Mouse (Mus musculus) right cerebral cortex, postnatal 10 days (tissue): ENCODE measurements around the gene Grid2ip.

ENCODE experiments used
- DNase-seq, 2 experiments: peaks; one replicate each; pipeline ENCODE4 v3.0.0; 2021; ENCODE audit warnings: low spot score in 2 of 2

Grid2ip gene

GRCm38 (mm10) chr5:143356686-143357388 is at the start of gene Grid2ip:
Grid2ip (plus strand) TSS chr5:143357338.
- no peak for DNase-seq

- DNase-seq = no peak
Measured at GRCm38 (mm10) chr5:143308825-143309224, 48.3 kb upstream of the Grid2ip start.

GRCm38 (mm10) chr5:143309916-143310315 is 47.2 kb upstream of the Grid2ip start:
- DNase-seq = no peak

GRCm38 (mm10) chr5:143311886-143312285 is 45.3 kb upstream of the Grid2ip start:
- peak; percentile 69 to 79 for DNase-seq

GRCm38 (mm10) chr5:143314183-143314729 is 42.9 kb upstream of the Grid2ip start:
- DNase-seq = no peak

GRCm38 (mm10) chr5:143314730-143315513 is 42.2 kb upstream of the Grid2ip start, which contains the start of gene E130309D02Rik:
E130309D02Rik (minus strand) TSS chr5:143315360.
- DNase-seq = peak; percentile 88 to 91

- no peak for DNase-seq
Measured at GRCm38 (mm10) chr5:143315514-143315888, 41.6 kb upstream of the Grid2ip start.

- no peak for DNase-seq
Measured at GRCm38 (mm10) chr5:143316605-143317287, 40.4 kb upstream of the Grid2ip start.

- DNase-seq = no peak
Measured at GRCm38 (mm10) chr5:143317288-143317610, 39.9 kb upstream of the Grid2ip start.

GRCm38 (mm10) chr5:143328690-143329495 is 28.2 kb upstream of the Grid2ip start, which contains the start of gene Zdhhc4:
Zdhhc4 (minus strand) TSS chr5:143329256.
- peak; percentile 93 to 95 for DNase-seq

- peak; percentile 88 to 91 for DNase-seq
Measured at GRCm38 (mm10) chr5:143333872-143334271, 23.3 kb upstream of the Grid2ip start.

GRCm38 (mm10) chr5:143334418-143335088 is 22.6 kb upstream of the Grid2ip start:
- DNase-seq = no peak

GRCm38 (mm10) chr5:143335089-143335460 is 22.1 kb upstream of the Grid2ip start:
- DNase-seq = no peak

GRCm38 (mm10) chr5:143336559-143336958 is 20.6 kb upstream of the Grid2ip start:
- DNase-seq = no peak

- no peak for DNase-seq
Measured at GRCm38 (mm10) chr5:143339603-143340002, 17.5 kb upstream of the Grid2ip start.

- no peak for DNase-seq
Measured at GRCm38 (mm10) chr5:143346367-143346766, 10.8 kb upstream of the Grid2ip start.

- no peak for DNase-seq
Measured at GRCm38 (mm10) chr5:143356017-143356416, 1.1 kb upstream of the Grid2ip start.

GRCm38 (mm10) chr5:143357564-143357963 is 426 bp downstream of the Grid2ip start:
- DNase-seq = no peak

- no peak for DNase-seq
Measured at GRCm38 (mm10) chr5:143359263-143359662, 2.1 kb downstream of the Grid2ip start.

GRCm38 (mm10) chr5:143360000-143360399 is 2.9 kb downstream of the Grid2ip start:
- DNase-seq = no peak

- DNase-seq = no peak
Measured at GRCm38 (mm10) chr5:143361428-143361827, 4.3 kb downstream of the Grid2ip start.
